Mouse (Mus musculus): ENCODE data around the gene Endod1. TPM values are rescaled to one million over a fixed set of nuclear protein-coding genes. Genes with fewer than 3 reads are reported as not detected.

Endod1 gene
- polyA plus RNA-seq, 1 experiment from 2014 or later = 11.4 TPM

- DNase-seq (ENCODE audit: low spot score) = no peak
Observed at GRCm38 (mm10) chr9:14372440-14372839, 8.9 kb downstream of the Endod1 start.

GRCm38 (mm10) chr9:14369271-14369670 lies 12.0 kb downstream of the Endod1 start:
- Histone ChIP-seq H3K4me1 (no peaks in the 10 kb centered on the region; the same call in 1 of the 2 replicates), H3K9me3 (no peaks in the 10 kb centered on the region), H3K27me3 (ENCODE audit: insufficient read depth, poor library complexity, severe bottlenecking) (no peaks in the 10 kb centered on the region), H3K27ac (peak overlapping the region; percentile 13; the same call in 1 of the 2 replicates), H3K36me3 (no peaks in the 10 kb centered on the region), H3K4me3 (no peak overlapping the region)
- DNase-seq (ENCODE audit: low spot score) = peak; percentile 87

More at GRCm38 (mm10) chr9:14372440-14372839, 8.9 kb downstream of the Endod1 start:
- H3K4me3 ChIP-seq = no peak overlapping the region
- H3K9me3 ChIP-seq = no peaks in the 10 kb centered on the region
- H3K36me3 ChIP-seq = no peaks in the 10 kb centered on the region
- H3K27me3 ChIP-seq (ENCODE audit: insufficient read depth, poor library complexity, severe bottlenecking) = no peaks in the 10 kb centered on the region
- no peak overlapping the region for H3K27ac ChIP-seq
- no peaks in the 10 kb centered on the region for H3K4me1 ChIP-seq

GRCm38 (mm10) chr9:14367850-14368249 lies 13.5 kb downstream of the Endod1 start:
- H3K27me3 ChIP-seq (ENCODE audit: insufficient read depth, poor library complexity, severe bottlenecking) = no peaks in the 10 kb centered on the region
- no peak overlapping the region for H3K4me3 ChIP-seq
- no peak overlapping the region for H3K27ac ChIP-seq
- WGBS = 88% methylated on average over 4 of the region's 4 CpGs
- H3K36me3 ChIP-seq = no peaks in the 10 kb centered on the region
- H3K9me3 ChIP-seq = no peaks in the 10 kb centered on the region
- H3K4me1 ChIP-seq = no peaks in the 10 kb centered on the region; the same call in 1 of the 2 replicates
- no peak for DNase-seq (ENCODE audit: low spot score)

GRCm38 (mm10) chr9:14365481-14366125 lies 15.7 kb downstream of the Endod1 start:
- Histone ChIP-seq H3K9me3 (no peaks in the 10 kb centered on the region), H3K27ac (peak overlapping the region; percentile 19; the same call in 1 of the 2 replicates), H3K4me1 (no peaks in the 10 kb centered on the region; the same call in 1 of the 2 replicates), H3K27me3 (ENCODE audit: insufficient read depth, poor library complexity, severe bottlenecking) (no peaks in the 10 kb centered on the region), H3K4me3 (no peak overlapping the region), H3K36me3 (no peaks in the 10 kb centered on the region)
- DNase-seq (ENCODE audit: low spot score) = no peak
- 64% methylated on average over 4 of the region's 4 CpGs for WGBS

GRCm38 (mm10) chr9:14364719-14365118 lies 16.6 kb downstream of the Endod1 start:
- no peaks in the 10 kb centered on the region for H3K9me3 ChIP-seq
- no peak for DNase-seq (ENCODE audit: low spot score)
- 86% methylated on average over 9 of the region's 9 CpGs for WGBS
- H3K27me3 ChIP-seq (ENCODE audit: insufficient read depth, poor library complexity, severe bottlenecking) = no peaks in the 10 kb centered on the region
- no peaks in the 10 kb centered on the region; the same call in 1 of the 2 replicates for H3K4me1 ChIP-seq
- no peaks in the 10 kb centered on the region for H3K36me3 ChIP-seq
- H3K27ac ChIP-seq = no peak overlapping the region
- no peak overlapping the region for H3K4me3 ChIP-seq

- WGBS = 85% methylated on average over 6 of the region's 6 CpGs
- Histone ChIP-seq H3K4me1 (no peaks in the 10 kb centered on the region; the same call in 1 of the 2 replicates), H3K27me3 (ENCODE audit: insufficient read depth, poor library complexity, severe bottlenecking) (no peaks in the 10 kb centered on the region), H3K9me3 (no peaks in the 10 kb centered on the region), H3K4me3 (no peak overlapping the region), H3K36me3 (no peaks in the 10 kb centered on the region), H3K27ac (no peak overlapping the region)
- DNase-seq (ENCODE audit: low spot score) = no peak
Observed at GRCm38 (mm10) chr9:14363540-14363939, 17.8 kb downstream of the Endod1 start.

GRCm38 (mm10) chr9:14362068-14362768 lies 19.1 kb downstream of the Endod1 start:
- Histone ChIP-seq H3K4me3 (no peak overlapping the region), H3K9me3 (no peaks in the 10 kb centered on the region), H3K4me1 (no peaks in the 10 kb centered on the region; the same call in 1 of the 2 replicates), H3K27ac (no peak overlapping the region), H3K36me3 (0 out of 2 replicates have a peak, but pooled peaks cover 3% of the 10 kb centered on the region), H3K27me3 (ENCODE audit: insufficient read depth, poor library complexity, severe bottlenecking) (no peaks in the 10 kb centered on the region)
- 86% methylated on average over 8 of the region's 8 CpGs for WGBS
- no peak for DNase-seq (ENCODE audit: low spot score)

GRCm38 (mm10) chr9:14357033-14357432 lies 24.3 kb downstream of the Endod1 start:
- WGBS = 85% methylated on average over 4 of the region's 4 CpGs
- Histone ChIP-seq H3K36me3 (0 out of 2 replicates have a peak, but pooled peaks cover 6% of the 10 kb centered on the region), H3K9me3 (no peaks in the 10 kb centered on the region), H3K4me1 (no peaks in the 10 kb centered on the region), H3K4me3 (no peak overlapping the region), H3K27me3 (ENCODE audit: insufficient read depth, poor library complexity, severe bottlenecking) (no peaks in the 10 kb centered on the region), H3K27ac (no peak overlapping the region)
- no peak for DNase-seq (ENCODE audit: low spot score)

GRCm38 (mm10) chr9:14354852-14355251 lies 26.5 kb downstream of the Endod1 start:
- DNase-seq (ENCODE audit: low spot score) = no peak
- H3K4me1 ChIP-seq = no peaks in the 10 kb centered on the region
- WGBS = 69% methylated on average over 6 of the region's 6 CpGs
- no peak overlapping the region for H3K4me3 ChIP-seq
- H3K9me3 ChIP-seq = no peaks in the 10 kb centered on the region
- 0 out of 2 replicates have a peak, but pooled peaks cover 6% of the 10 kb centered on the region for H3K36me3 ChIP-seq
- H3K27me3 ChIP-seq (ENCODE audit: insufficient read depth, poor library complexity, severe bottlenecking) = no peaks in the 10 kb centered on the region
- no peak overlapping the region for H3K27ac ChIP-seq

GRCm38 (mm10) chr9:14352337-14352736 lies 29.0 kb downstream of the Endod1 start:
- Histone ChIP-seq H3K9me3 (no peaks in the 10 kb centered on the region), H3K4me1 (no peaks in the 10 kb centered on the region), H3K27ac (no peak overlapping the region), H3K4me3 (no peak overlapping the region), H3K27me3 (ENCODE audit: insufficient read depth, poor library complexity, severe bottlenecking) (no peaks in the 10 kb centered on the region), H3K36me3 (0 out of 2 replicates have a peak, but pooled peaks cover 3% of the 10 kb centered on the region)
- DNase-seq (ENCODE audit: low spot score) = no peak
- WGBS = 78% methylated on average over 1 of the region's 1 CpGs

- no peak overlapping the region for H3K27ac ChIP-seq
- H3K9me3 ChIP-seq = no peaks in the 10 kb centered on the region
- H3K36me3 ChIP-seq = no peaks in the 10 kb centered on the region
- H3K4me3 ChIP-seq = no peak overlapping the region
- no peaks in the 10 kb centered on the region for H3K27me3 ChIP-seq (ENCODE audit: insufficient read depth, poor library complexity, severe bottlenecking)
- no peaks in the 10 kb centered on the region for H3K4me1 ChIP-seq
- 64% methylated on average over 2 of the region's 2 CpGs for WGBS
- no peak for DNase-seq (ENCODE audit: low spot score)
Observed at GRCm38 (mm10) chr9:14350787-14351186, 30.5 kb downstream of the Endod1 start.

- DNase-seq (ENCODE audit: low spot score) = no peak
- 81% methylated on average over 5 of the region's 5 CpGs for WGBS
Observed at GRCm38 (mm10) chr9:14349380-14349779, 31.9 kb downstream of the Endod1 start.

GRCm38 (mm10) chr9:14348416-14348815 lies 32.9 kb downstream of the Endod1 start:
- WGBS = 47% methylated on average over 4 of the region's 4 CpGs
- Histone ChIP-seq H3K9me3 (no peaks in the 10 kb centered on the region), H3K4me3 (no peak overlapping the region), H3K4me1 (no peaks in the 10 kb centered on the region), H3K27me3 (ENCODE audit: insufficient read depth, poor library complexity, severe bottlenecking) (0 out of 2 replicates have a peak, but pooled peaks cover under 1% of the 10 kb centered on the region), H3K36me3 (no peaks in the 10 kb centered on the region), H3K27ac (no peak overlapping the region)
- no peak for DNase-seq (ENCODE audit: low spot score)

More at GRCm38 (mm10) chr9:14349380-14349779, 31.9 kb downstream of the Endod1 start:
- Histone ChIP-seq H3K36me3 (no peaks in the 10 kb centered on the region), H3K27ac (no peak overlapping the region), H3K4me3 (no peak overlapping the region), H3K4me1 (no peaks in the 10 kb centered on the region), H3K27me3 (ENCODE audit: insufficient read depth, poor library complexity, severe bottlenecking) (no peaks in the 10 kb centered on the region), H3K9me3 (no peaks in the 10 kb centered on the region)
